Mouse (Mus musculus) embryonic facial prominence, embryonic 12.5 days (tissue): ENCODE measurements around the gene Dvl1. TPM values are rescaled to one million over a fixed set of nuclear protein-coding genes. Genes with fewer than 3 reads are reported as not detected.

Source experiments
- ATAC-seq: fragments of 200-750 bp; cut with Nextera tagmentation; 2 replicates; pipeline ENCODE4 v1.8.0; 2017; ENCODE audit not compliant: insufficient number of reproducible peaks, insufficient read depth, low FRiP score, low TSS enrichment
- H3K27ac ChIP-seq: fragments of 300-500 bp; sonication (generic); 2 replicates; pipeline ENCODE4 v1.5.1; 2016; ENCODE audit warnings: mild to moderate bottlenecking
- H3K27me3 ChIP-seq: fragments of 300-500 bp; sonication (generic); 2 replicates; pipeline ENCODE4 v1.6.1; 2016; ENCODE audit warnings: mild to moderate bottlenecking, moderate library complexity
- H3K36me3 ChIP-seq: fragments of 300-500 bp; sonication (generic); 2 replicates; pipeline ENCODE4 v1.6.1; 2016; ENCODE audit warnings: mild to moderate bottlenecking
- H3K4me1 ChIP-seq: fragments of 300-500 bp; sonication (generic); 2 replicates; pipeline ENCODE4 v1.6.1; 2016
- H3K4me2 ChIP-seq: fragments of 300-500 bp; sonication (generic); replicated peaks from 2 replicates; pipeline ENCODE4 v1.6.1; 2016; ENCODE audit warnings: mild to moderate bottlenecking, moderate library complexity
- H3K4me3 ChIP-seq: fragments of 300-500 bp; sonication (generic); 2 replicates; pipeline ENCODE4 v1.5.1; 2016; ENCODE audit warnings: mild to moderate bottlenecking
- H3K9ac ChIP-seq: fragments of 300-500 bp; sonication (generic); 2 replicates; pipeline ENCODE4 v1.6.1; 2016; ENCODE audit warnings: mild to moderate bottlenecking, moderate library complexity
- H3K9me3 ChIP-seq: fragments of 300-500 bp; sonication (generic); 2 replicates; pipeline ENCODE4 v1.6.1; 2016; ENCODE audit warnings: mild to moderate bottlenecking, moderate library complexity
- WGBS: fragments of 180-500 bp; shearing (Covaris S2); methylation state at CpG from one replicate; pipeline ENCODE4 v1.1.7; 2016; 5-methylcytosine and 5-hydroxymethylcytosine counted together
- polyA plus RNA-seq: library from polyadenylated mRNA; unstranded; fragments of >200 nt; fragmentation: Nextera tagmentation; extraction: Ambion mirVana; gene quantifications from 2 replicates; pipeline ENCODE4 v1.2.1, GENCODE M21; 2016

Dvl1 gene
- polyA plus RNA-seq, 1 experiment from 2014 or later = 8.3 TPM

DNA sequence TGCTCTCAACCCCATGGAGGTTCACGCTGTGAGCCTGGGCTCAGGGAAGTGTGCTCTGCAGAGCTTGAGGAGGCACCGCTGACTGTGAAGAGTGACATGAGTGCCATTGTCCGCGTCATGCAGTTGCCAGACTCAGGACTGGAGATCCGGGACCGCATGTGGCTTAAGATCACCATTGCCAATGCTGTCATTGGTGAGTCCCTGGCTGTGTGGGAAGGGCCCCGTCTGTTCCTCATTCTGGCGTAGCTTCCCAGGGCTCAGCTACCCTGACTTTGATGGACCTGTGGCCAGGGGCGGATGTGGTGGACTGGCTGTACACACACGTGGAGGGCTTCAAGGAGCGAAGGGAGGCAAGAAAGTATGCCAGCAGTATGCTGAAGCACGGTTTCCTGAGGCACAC lies 8.9 kb downstream of the Dvl1 start:
- Histone ChIP-seq H3K27ac (no peak overlapping the region), H3K9ac (no peak overlapping the region), H3K27me3 (no peaks in the 10 kb centered on the region), H3K36me3 (peaks cover 53% of the 10 kb centered on the region), H3K4me2 (no peak overlapping the region), H3K9me3 (no peaks in the 10 kb centered on the region), H3K4me3 (no peak overlapping the region), H3K4me1 (0 out of 2 replicates have a peak, but pooled peaks cover 4% of the 10 kb centered on the region)
- ATAC-seq = no peak
- 91% methylated on average over 12 of the region's 12 CpGs for WGBS

DNA sequence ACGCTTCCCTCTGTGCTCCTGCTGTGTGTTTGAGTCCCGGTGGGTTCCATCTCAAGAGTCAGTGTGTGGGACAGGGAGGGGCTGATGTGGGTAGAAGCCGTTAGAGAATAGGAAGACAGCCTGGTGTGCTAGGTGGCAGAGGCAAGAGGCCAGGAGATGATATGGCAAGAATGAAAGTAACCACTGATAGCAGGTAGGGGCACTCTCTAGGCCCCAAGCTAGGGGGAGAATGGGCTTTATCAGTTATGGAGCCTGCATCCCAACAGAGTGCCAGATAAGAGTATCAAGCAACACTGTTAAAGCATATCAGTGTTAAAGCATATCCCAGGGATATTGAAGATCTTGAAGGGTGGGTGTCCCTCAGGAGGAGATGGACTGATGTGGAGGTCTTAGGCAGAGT lies 9.7 kb downstream of the Dvl1 start:
- Histone ChIP-seq H3K4me2 (no peak overlapping the region), H3K4me3 (no peak overlapping the region), H3K36me3 (peaks cover 59% of the 10 kb centered on the region), H3K4me1 (0 out of 2 replicates have a peak, but pooled peaks cover under 1% of the 10 kb centered on the region), H3K9me3 (no peaks in the 10 kb centered on the region), H3K27ac (no peak overlapping the region), H3K9ac (no peak overlapping the region), H3K27me3 (no peaks in the 10 kb centered on the region)
- ATAC-seq = no peak
- 86% methylated on average over 3 of the region's 3 CpGs for WGBS

DNA sequence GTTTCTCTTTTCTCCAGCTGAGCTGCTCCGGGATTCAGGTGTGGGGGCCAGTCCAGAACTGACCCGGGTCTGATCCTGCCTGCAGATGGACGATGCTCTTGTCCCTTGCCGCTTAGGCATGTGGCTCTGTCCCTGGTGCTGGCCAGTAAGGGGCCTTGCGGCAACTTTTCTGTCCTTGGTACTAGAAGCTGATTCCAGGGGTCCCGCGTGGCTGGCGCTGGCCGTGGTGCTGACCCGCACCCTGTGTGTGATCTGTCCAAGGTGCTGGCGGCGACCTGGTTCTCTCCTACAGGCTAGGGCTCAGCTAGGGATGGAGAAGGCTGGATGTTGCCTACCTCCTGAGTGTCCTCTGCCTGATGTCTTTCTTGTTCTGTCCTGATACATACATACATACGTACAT lies 12.1 kb downstream of the Dvl1 start:
- Histone ChIP-seq H3K36me3 (peaks cover 55% of the 10 kb centered on the region), H3K4me3 (no peak overlapping the region), H3K27me3 (no peaks in the 10 kb centered on the region), H3K9me3 (no peaks in the 10 kb centered on the region), H3K4me1 (no peaks in the 10 kb centered on the region), H3K9ac (no peak overlapping the region), H3K27ac (no peak overlapping the region), H3K4me2 (no peak overlapping the region)
- WGBS = 11% methylated on average over 13 of the region's 13 CpGs
- no peak for ATAC-seq

DNA sequence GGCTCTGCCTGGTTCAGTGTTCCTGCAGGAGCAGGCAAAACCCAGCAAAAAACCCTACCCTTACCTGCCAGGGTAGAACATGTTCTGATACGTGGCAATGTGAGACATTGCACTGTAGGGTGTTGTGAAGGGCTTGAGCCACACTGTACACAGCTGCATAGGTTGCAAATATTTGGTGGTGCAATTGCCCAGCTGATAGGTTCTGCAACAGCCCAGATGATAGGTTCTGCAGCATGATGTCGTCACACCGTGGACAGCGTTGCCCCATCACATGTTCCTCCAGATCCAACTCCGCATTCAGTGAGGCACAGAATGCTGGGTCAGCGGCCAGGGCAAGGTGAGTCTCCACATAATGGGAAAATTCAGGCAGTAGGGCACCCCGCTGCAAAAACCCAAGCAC lies 14.6 kb downstream of the Dvl1 start:
- ATAC-seq = no peak
- no peak overlapping the region for H3K27ac ChIP-seq
- no peak overlapping the region for H3K9ac ChIP-seq
- no peak overlapping the region for H3K4me2 ChIP-seq
- no peaks in the 10 kb centered on the region for H3K27me3 ChIP-seq
- peaks cover 47% of the 10 kb centered on the region for H3K36me3 ChIP-seq
- no peaks in the 10 kb centered on the region for H3K9me3 ChIP-seq
- WGBS = 84% methylated on average over 7 of the region's 7 CpGs
- no peaks in the 10 kb centered on the region for H3K4me1 ChIP-seq
- H3K4me3 ChIP-seq = no peak overlapping the region

DNA sequence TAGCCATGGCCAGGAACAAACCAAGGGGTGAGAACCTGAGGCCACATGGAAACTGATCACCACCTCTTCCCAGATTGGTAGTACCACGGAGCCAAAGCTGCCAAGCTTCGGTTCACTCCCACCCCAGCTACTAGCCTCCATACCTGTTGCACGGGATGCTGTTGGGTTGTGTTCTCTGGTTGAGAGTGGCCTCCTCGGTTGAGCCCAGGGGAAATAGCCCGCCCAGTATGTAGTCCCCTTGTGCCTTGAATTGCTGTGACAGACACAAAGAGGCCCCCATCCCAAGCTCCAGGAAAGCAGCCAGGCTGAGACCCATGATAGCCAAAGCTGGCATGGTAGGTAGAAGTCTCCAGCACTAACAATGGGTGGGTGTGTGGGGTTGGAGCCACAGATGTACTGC lies 15.8 kb downstream of the Dvl1 start, which contains the start of gene Tas1r3:
TSS of gene Tas1r3 (minus strand) at position 362 of the 400 bp plus-strand sequence.
- Histone ChIP-seq H3K36me3 (peaks cover 43% of the 10 kb centered on the region), H3K4me1 (no peaks in the 10 kb centered on the region), H3K4me3 (no peak within 1 kb of the TSS), H3K9me3 (no peaks in the 10 kb centered on the region), H3K27ac (no peak within 1 kb of the TSS), H3K9ac (no peak within 1 kb of the TSS), H3K4me2 (no peak within 1 kb of the TSS), H3K27me3 (no peaks in the 10 kb centered on the region)
- 79% methylated on average over 5 of the region's 5 CpGs for WGBS
- no peak for ATAC-seq

DNA sequence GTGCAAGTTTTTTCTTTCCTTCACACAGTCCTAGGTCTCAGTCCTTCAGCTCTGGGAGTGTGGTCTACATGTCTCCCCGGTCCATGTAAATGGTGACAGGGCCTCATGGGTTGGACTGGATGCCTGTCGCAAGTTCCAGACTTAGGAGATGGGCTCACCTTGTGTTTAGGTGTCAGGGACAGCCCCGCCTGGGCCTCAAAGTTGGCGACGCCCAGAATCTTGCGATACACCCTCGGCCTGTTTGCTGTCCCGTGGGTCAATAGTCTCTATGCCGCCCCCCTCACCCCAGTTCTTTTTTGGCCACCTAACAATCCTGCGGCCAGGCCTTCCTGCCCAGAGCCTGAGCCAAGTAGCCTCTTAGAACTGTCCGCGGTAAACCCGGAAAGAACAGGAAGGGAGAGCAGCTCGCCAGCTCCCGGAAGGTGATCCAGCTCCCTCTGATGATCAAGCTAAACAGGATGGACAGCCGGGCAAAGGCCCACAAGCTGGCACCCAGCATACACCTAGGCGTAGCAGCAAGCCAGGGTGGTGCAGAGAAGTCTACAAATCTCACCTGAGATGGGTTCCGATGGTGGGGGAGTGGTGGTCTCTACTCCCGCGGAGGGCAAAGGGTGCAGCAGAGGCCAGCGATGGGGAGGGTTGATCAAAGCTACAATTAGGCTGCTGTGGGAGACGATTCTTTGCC lies 21.6 kb downstream of the Dvl1 start:
- peak overlapping the region; percentile 81 for H3K9ac ChIP-seq
- WGBS = 11% methylated on average over 22 of the region's 22 CpGs
- peaks cover 35% of the 10 kb centered on the region for H3K36me3 ChIP-seq
- peak; percentile 18 for ATAC-seq
- no peaks in the 10 kb centered on the region for H3K9me3 ChIP-seq
- peaks cover 16% of the 10 kb centered on the region for H3K4me1 ChIP-seq
- H3K4me2 ChIP-seq = peak overlapping the region; percentile 95
- peak overlapping the region; percentile 76 for H3K4me3 ChIP-seq
- H3K27ac ChIP-seq = no peak overlapping the region
- H3K27me3 ChIP-seq = no peaks in the 10 kb centered on the region

DNA sequence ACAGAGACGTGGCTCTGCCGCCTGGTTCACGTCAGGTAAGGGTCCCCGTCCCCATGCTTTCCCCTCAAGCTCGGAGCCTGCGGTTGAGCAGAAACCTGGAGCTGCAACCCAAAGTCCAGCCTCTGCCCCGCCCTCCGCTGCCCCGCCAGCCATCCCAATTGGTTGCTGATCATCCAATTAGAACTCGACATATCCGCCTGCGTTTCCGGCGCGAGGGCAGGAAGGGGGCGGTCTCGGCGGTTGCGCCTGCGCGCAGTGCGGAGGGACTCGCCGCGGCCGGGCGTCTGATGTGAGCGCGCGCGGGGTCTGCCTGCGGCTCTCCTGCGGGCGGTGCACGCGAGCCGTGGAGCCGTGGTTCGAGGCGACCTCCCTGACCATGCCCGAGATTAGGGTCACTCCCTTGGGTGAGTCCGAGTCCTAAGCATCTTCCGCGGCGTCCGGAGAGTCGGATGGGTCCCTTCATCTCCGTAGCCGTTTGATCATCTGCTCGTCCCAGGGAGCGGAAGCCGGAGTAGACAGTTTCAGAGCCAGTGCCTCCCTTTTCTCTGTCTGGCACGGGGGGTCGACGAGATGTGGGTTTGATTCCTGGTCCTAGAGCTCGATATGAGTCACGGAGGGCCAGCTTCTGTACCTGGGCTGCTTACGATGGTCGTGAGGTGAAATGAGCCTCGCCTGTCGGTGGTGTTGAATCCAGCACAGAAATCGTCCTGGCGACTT lies 22.3 kb downstream of the Dvl1 start, which contains the start of the genes Cptp and Ints11:
TSS of gene Cptp (minus strand) at position 124 of the 717 bp plus-strand sequence.
TSS of gene Ints11 (plus strand) at position 230 of the 717 bp plus-strand sequence.
- Histone ChIP-seq H3K36me3 (peaks cover 42% of the 10 kb centered on the region), H3K4me2 (peak within 1 kb of the TSS; percentile 95), H3K4me3 (peak within 1 kb of the TSS; percentile 76), H3K27me3 (no peaks in the 10 kb centered on the region), H3K27ac (peak within 1 kb of the TSS; percentile 67; the same call in 1 of the 2 replicates), H3K9ac (peak within 1 kb of the TSS; percentile 81), H3K9me3 (no peaks in the 10 kb centered on the region), H3K4me1 (peaks cover 16% of the 10 kb centered on the region)
- ATAC-seq = peak; percentile 89
- WGBS = under 1% methylated on average over 63 of the region's 63 CpGs

DNA sequence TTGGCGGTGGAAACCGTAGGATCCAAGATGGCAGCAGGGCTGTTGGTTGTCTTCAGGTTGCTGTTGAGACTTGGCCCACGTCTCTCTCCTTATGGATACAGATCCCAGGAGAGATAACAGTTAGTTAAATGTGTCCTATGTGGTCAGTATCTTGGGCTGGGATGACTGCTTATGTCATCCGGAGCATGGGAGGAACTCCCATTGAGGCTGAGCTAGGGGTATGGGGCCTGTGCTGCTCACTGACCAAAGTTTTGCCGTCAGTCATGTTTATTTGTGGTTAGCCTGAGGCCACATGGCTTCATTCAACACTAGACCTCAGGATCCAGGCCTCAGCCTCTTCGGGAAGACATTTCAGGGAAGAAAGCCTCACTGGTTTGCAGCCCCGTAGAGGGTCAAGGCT lies 24.2 kb downstream of the Dvl1 start:
- no peak overlapping the region for H3K4me3 ChIP-seq
- peaks cover 44% of the 10 kb centered on the region for H3K36me3 ChIP-seq
- peaks cover 16% of the 10 kb centered on the region for H3K4me1 ChIP-seq
- H3K9me3 ChIP-seq = no peaks in the 10 kb centered on the region
- no peak overlapping the region for H3K27ac ChIP-seq
- H3K27me3 ChIP-seq = no peaks in the 10 kb centered on the region
- no peak for ATAC-seq
- WGBS = 89% methylated on average over 7 of the region's 7 CpGs
- no peak overlapping the region for H3K9ac ChIP-seq
- H3K4me2 ChIP-seq = no peak overlapping the region

DNA sequence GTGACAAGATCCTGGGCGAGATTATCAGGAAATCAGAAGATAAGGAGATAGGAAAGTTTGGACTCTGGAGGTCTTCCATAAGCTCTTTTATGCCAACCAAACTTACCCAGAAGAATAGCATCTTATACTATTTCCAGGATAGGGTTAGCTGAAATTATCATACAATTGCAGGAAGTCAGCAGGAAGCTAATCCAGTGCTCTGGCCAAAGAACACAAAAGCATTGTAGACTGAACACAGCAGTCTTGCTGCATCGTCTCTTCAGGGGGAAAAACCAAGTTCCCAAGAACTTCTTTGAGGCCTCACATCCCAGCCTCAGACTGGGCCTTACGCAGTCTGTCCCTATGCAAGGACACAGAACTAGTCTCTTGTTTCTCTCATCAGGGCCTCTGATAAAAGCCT lies 36.4 kb downstream of the Dvl1 start:
- Histone ChIP-seq H3K27ac (no peak overlapping the region), H3K4me1 (no peaks in the 10 kb centered on the region), H3K27me3 (no peaks in the 10 kb centered on the region), H3K36me3 (peaks cover 44% of the 10 kb centered on the region), H3K9me3 (no peaks in the 10 kb centered on the region), H3K4me3 (no peak overlapping the region), H3K9ac (no peak overlapping the region), H3K4me2 (no peak overlapping the region)
- no peak for ATAC-seq
- WGBS = 85% methylated on average over 3 of the region's 3 CpGs

DNA sequence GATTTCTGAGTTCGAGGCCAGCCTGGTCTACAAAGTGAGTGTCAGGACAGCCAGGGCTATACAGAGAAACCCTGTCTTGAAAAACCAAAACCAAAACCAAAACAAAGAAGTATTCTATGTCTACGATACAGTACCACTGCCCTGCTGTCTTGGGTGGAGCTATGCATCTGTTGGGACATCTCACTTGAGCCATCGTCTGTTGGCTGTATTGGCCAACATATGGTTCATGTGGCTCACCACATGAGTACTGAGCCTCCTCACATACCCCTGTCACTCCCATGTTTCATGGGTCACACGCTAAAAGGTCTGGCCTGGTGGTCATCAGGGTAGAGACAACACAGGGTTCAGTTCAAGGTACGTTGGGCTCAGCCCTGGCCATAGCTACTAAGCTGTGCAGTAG lies 39.1 kb downstream of the Dvl1 start:
- Histone ChIP-seq H3K36me3 (peaks cover 50% of the 10 kb centered on the region), H3K27me3 (no peaks in the 10 kb centered on the region), H3K4me3 (no peak overlapping the region), H3K9me3 (no peaks in the 10 kb centered on the region), H3K4me2 (no peak overlapping the region), H3K9ac (no peak overlapping the region), H3K4me1 (peaks cover 10% of the 10 kb centered on the region), H3K27ac (no peak overlapping the region)
- no peak for ATAC-seq
- 92% methylated on average over 5 of the region's 5 CpGs for WGBS

DNA sequence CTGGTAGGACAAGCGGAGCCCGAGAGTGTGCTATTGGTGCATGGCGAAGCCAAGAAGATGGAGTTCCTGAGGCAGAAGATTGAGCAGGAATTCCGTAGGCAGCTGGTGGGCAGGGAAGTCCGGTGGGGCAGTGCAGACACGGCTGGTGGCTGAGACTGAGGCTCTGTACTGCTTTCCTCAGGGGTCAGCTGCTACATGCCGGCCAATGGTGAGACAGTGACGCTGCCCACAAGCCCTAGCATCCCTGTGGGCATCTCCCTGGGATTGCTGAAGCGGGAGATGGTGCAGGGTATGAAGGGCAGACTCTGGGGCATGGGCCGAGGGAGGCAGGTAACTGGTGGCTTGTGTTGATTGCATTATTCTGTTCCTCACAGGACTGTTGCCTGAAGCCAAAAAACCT lies 40.5 kb downstream of the Dvl1 start:
- WGBS = 89% methylated on average over 10 of the region's 10 CpGs

DNA sequence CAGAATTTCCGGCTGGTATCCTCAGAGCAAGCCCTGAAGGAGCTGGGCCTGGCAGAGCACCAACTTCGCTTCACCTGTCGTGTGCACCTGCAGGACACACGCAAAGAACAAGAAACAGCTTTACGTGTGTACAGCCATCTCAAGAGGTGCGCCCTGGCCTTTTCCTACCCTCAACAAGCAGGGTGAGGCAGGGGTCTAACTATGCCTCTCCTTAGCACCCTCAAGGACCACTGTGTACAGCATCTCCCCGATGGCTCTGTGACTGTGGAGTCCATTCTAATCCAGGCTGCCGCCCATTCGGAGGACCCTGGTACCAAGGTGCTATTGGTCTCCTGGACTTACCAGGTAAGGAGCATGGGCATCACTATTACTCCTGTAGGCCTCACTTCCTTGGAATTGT lies 41.0 kb downstream of the Dvl1 start:
- Histone ChIP-seq H3K36me3 (peaks cover 50% of the 10 kb centered on the region), H3K4me2 (no peak overlapping the region), H3K9ac (no peak overlapping the region), H3K4me1 (peaks cover 16% of the 10 kb centered on the region), H3K27me3 (no peaks in the 10 kb centered on the region), H3K9me3 (no peaks in the 10 kb centered on the region), H3K4me3 (no peak overlapping the region), H3K27ac (no peak overlapping the region)
- 91% methylated on average over 9 of the region's 9 CpGs for WGBS
- no peak for ATAC-seq

More for the DNA sequence above, 40.5 kb downstream of the Dvl1 start:
- Histone ChIP-seq H3K9me3 (no peaks in the 10 kb centered on the region), H3K27me3 (no peaks in the 10 kb centered on the region), H3K36me3 (peaks cover 50% of the 10 kb centered on the region), H3K9ac (no peak overlapping the region), H3K4me2 (no peak overlapping the region), H3K4me3 (no peak overlapping the region), H3K27ac (no peak overlapping the region), H3K4me1 (peaks cover 11% of the 10 kb centered on the region)
- no peak for ATAC-seq
